Mouse (Mus musculus) layer of hippocampus, postnatal 25 days (tissue): Measurements from ENCODE around the gene Surf6. TPM values are rescaled to one million over a fixed set of nuclear protein-coding genes. Genes with fewer than 3 reads are reported as not detected.

Source experiments
- DNase-seq, 2 experiments: peaks; one replicate each; pipeline ENCODE4 v3.0.0; 2022; ENCODE audit warnings: mixed read lengths in 2 of 2, low spot score in 1 of 2; ENCODE audit errors: extremely low spot score in 1 of 2
- total RNA-seq, 2 experiments: library from RNA; stranded (reverse); gene quantifications; 2 replicates each; pipeline ENCODE4 v1.2.3; 2021

The Surf6 gene
- total RNA-seq, result 10 to 100 TPM; 25.1 to 26.4 TPM

- peak; percentile 82 to 87 for DNase-seq
Observed at GRCm38 (mm10) chr2:26902467-26903220, at the start of gene Surf6. TSS of gene Surf6 (minus strand) at chr2:26902879.

GRCm38 (mm10) chr2:26952193-26952592, 49.5 kb upstream of the Surf6 start:
- DNase-seq, result no peak

DNA sequence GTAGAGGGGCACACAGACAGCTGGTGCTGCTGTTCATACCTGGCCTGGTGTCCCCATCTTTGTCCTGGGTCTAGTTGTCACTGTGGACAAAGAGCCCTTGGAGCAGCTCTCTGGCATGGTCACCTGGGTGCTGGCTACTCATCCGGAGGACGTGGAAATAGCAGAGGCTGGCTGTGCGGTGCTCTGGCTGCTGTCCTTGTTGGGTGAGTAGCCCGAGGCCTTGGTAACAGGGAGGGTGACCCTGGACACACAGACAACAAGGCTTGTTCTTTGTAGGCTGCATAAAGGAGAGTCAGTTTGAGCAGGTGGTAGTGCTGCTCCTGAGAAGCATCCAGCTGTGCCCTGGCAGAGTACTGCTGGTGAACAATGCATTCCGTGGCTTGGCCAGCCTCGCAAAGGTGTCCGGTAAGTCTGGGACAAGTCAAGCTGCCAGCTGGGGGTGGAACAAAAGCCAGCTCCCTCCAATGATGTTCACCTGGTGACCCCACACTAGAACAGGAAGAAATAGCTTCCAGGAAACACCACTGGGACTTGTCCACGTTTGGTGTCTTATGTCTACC, 48.7 kb upstream of the Surf6 start:
- no peak for DNase-seq

GRCm38 (mm10) chr2:26950411-26950810, 47.7 kb upstream of the Surf6 start:
- DNase-seq, result no peak

- no peak for DNase-seq
Observed at GRCm38 (mm10) chr2:26943253-26943652, 40.6 kb upstream of the Surf6 start.

- no peak for DNase-seq
Observed at GRCm38 (mm10) chr2:26941539-26941938, 38.9 kb upstream of the Surf6 start.

GRCm38 (mm10) chr2:26936425-26936824, 33.7 kb upstream of the Surf6 start:
- no peak for DNase-seq

- DNase-seq, result no peak
Observed at GRCm38 (mm10) chr2:26935286-26935685, 32.6 kb upstream of the Surf6 start.

- DNase-seq, result peak; percentile 81
Observed at GRCm38 (mm10) chr2:26933304-26934055, 30.8 kb upstream of the Surf6 start, which contains the start of the genes Surf4 and Stkld1. TSS of gene Surf4 (minus strand) at chr2:26933928. TSS of gene Stkld1 (plus strand) at chr2:26934047.

- no peak for DNase-seq
Observed at GRCm38 (mm10) chr2:26932473-26933303, 30.0 kb upstream of the Surf6 start.

- DNase-seq, result peak in 1 of 2 experiments; percentile 66
Observed at GRCm38 (mm10) chr2:26930390-26930789, 27.7 kb upstream of the Surf6 start.

GRCm38 (mm10) chr2:26927745-26928476, 25.2 kb upstream of the Surf6 start:
- no peak for DNase-seq

GRCm38 (mm10) chr2:26921784-26922183, 19.1 kb upstream of the Surf6 start:
- DNase-seq, result no peak

- no peak for DNase-seq
Observed at GRCm38 (mm10) chr2:26920190-26920855, 17.6 kb upstream of the Surf6 start.

DNA sequence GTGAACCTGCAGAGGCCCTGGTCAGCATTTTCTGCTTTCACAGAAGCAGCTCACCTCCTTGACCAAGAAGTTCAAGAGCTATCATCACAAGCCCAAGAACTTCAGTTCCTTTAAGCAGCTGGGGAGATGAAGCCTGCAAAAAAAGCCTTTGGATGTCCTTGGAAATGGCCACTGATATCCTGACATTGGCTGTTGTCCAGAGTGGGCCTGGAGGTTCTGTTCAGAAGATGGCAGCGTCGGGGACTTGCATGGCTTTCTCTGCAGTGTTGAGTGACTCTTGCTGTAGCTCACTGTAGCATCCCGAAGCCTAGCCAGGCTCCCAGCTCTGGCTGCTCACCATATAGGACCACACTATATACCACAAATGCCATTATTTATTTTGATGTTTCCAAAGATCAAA, 17.0 kb upstream of the Surf6 start:
- DNase-seq, result no peak

DNA sequence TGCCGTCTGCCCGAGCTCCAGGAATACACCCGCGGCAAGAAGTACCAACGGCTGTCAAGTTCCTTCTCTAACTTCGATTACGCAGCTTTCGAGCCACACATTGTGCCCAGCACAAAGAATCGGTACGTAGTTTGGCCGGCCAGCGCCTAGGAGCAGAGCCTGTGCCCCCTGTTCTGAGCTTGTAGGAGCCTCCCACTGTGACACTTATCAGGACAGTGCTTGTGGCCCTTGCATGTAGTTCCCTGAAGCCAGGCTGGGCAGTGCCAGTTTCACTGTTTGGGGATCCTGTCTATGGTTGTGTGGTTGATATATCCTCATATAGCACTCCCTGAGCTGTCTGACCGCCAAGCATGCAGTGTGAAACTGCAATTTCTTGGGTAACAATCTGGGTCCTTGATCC, 14.1 kb upstream of the Surf6 start:
- DNase-seq, result no peak

DNA sequence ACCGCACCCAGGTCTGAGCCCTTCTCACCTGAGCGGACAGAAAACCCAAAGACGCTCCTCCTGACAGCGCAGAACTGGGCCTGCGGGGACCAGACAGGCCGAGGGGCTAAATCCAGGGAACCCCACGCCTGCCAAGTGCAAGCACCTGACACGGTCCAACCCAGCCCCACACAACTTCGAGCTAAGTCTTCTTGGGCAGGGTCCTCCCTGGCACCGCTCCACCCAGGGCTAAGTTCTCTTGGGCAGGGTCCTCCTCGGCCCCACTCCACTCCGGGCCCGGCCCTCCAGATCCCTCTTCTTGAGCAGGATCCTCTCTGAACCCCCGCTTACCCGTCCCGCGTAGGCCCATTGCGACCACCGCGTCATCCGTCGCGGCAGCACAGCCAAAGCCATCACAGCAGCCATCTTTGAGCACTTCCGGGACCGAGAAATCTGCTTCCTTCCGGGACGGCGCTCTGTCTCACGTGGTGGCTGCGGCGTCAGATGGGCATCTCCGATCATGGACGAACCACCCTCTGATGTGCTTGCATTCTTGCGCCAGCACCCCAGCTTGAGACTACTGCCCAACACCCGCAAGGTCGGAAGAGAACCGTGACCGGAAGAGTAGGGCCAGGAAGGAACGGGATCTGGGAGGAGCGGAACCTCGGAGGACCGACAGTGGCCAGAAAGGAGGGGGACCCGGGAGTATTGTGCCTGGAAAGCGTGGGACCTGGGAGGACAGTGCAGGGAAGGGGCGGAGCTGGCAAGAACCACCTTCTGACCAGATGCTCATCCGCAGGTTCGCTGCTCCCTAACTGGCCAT, 13.4 kb upstream of the Surf6 start, which contains the start of the genes Surf2 and Surf1:
TSS of gene Surf2 (plus strand) at position 441 of the 802 bp plus-strand sequence.
TSS of gene Surf1 (minus strand) at position 604 of the 802 bp plus-strand sequence.
- peak; percentile 61 to 68 for DNase-seq
